Mouse (Mus musculus) megakaryocyte, embryonic 14.5 days (primary cell): ENCODE data around the gene Dnm3. TPM values are rescaled to one million over a fixed set of nuclear protein-coding genes. Genes with fewer than 3 reads are reported as not detected.
A peak's percentile ranks its signal among the peaks of the same experiment; 100 is the strongest.

Source experiments
- H3K27me3 ChIP-seq: replicated peaks from 2 replicates; pipeline ENCODE3; 2012; ENCODE audit warnings: inconsistent platforms
- H3K36me3 ChIP-seq: replicated peaks from 2 replicates; pipeline ENCODE3; 2012; ENCODE audit warnings: low read length, inconsistent platforms, mixed read lengths
- H3K4me1 ChIP-seq: 2 replicates; pipeline ENCODE4 v1.6.1; 2012; ENCODE audit warnings: inconsistent platforms
- H3K4me3 ChIP-seq: replicated peaks from 2 replicates; pipeline ENCODE3; 2012; ENCODE audit warnings: moderate library complexity, mild to moderate bottlenecking, inconsistent platforms
- H3K9me3 ChIP-seq: 2 replicates; pipeline ENCODE4 v1.6.1; 2012; ENCODE audit warnings: inconsistent platforms
- FLI1 ChIP-seq: IDR thresholded peaks from 2 replicates; pipeline ENCODE4 v1.6.1; 2012; ENCODE audit warnings: low read length, inconsistent platforms, mixed read lengths
- GATA1 ChIP-seq: IDR thresholded peaks from 3 replicates; pipeline ENCODE4 v1.6.1; 2012; ENCODE audit warnings: mixed read lengths, low read length, inconsistent platforms, borderline replicate concordance
- polyA plus RNA-seq: library from polyadenylated mRNA; stranded (reverse); fragments of >175 nt; gene quantifications from 2 replicates; pipeline ENCODE4 v1.2.3, GENCODE M21; 2012; ENCODE audit warnings: low replicate concordance; ENCODE audit not compliant: insufficient read depth

The Dnm3 gene
- polyA plus RNA-seq, 1 experiment = 0.07 TPM

GRCm38 (mm10) chr1:162043788-162044717 lies 433.8 kb downstream of the Dnm3 start:
- H3K36me3 ChIP-seq = no peaks in the 10 kb centered on the region
- TF ChIP-seq GATA1 (no peak), FLI1 (no peak)

GRCm38 (mm10) chr1:162043216-162043615 lies 434.6 kb downstream of the Dnm3 start:
- Histone ChIP-seq H3K36me3 (no peaks in the 10 kb centered on the region), H3K27me3 (peaks cover 2% of the 10 kb centered on the region), H3K4me1 (peaks cover 11% of the 10 kb centered on the region), H3K4me3 (no peak overlapping the region), H3K9me3 (no peaks in the 10 kb centered on the region)
- no peak for TF ChIP-seq GATA1
- TF ChIP-seq FLI1 = no peak

More at GRCm38 (mm10) chr1:162043788-162044717, 433.8 kb downstream of the Dnm3 start:
- peaks cover 2% of the 10 kb centered on the region for H3K27me3 ChIP-seq
- no peak overlapping the region for H3K4me3 ChIP-seq
- H3K4me1 ChIP-seq = peaks cover 3% of the 10 kb centered on the region; the same call in 1 of the 2 replicates
- H3K9me3 ChIP-seq = no peaks in the 10 kb centered on the region

- H3K27me3 ChIP-seq = peaks cover 2% of the 10 kb centered on the region
- H3K4me3 ChIP-seq = no peak overlapping the region
- peaks cover 3% of the 10 kb centered on the region; the same call in 1 of the 2 replicates for H3K9me3 ChIP-seq
- TF ChIP-seq FLI1 = no peak
- peaks cover 15% of the 10 kb centered on the region for H3K4me1 ChIP-seq
- no peaks in the 10 kb centered on the region for H3K36me3 ChIP-seq
Observed at GRCm38 (mm10) chr1:162042384-162042783, 435.4 kb downstream of the Dnm3 start.

- TF ChIP-seq GATA1 = no peak
- no peak for TF ChIP-seq FLI1
- no peaks in the 10 kb centered on the region for H3K36me3 ChIP-seq
Observed at GRCm38 (mm10) chr1:162040490-162041274, 437.2 kb downstream of the Dnm3 start.

GRCm38 (mm10) chr1:162039808-162040207 lies 438.0 kb downstream of the Dnm3 start:
- Histone ChIP-seq H3K4me1 (peaks cover 15% of the 10 kb centered on the region), H3K4me3 (no peak overlapping the region), H3K27me3 (peaks cover 2% of the 10 kb centered on the region), H3K36me3 (no peaks in the 10 kb centered on the region), H3K9me3 (peaks cover 3% of the 10 kb centered on the region; the same call in 1 of the 2 replicates)
- TF ChIP-seq GATA1 (no peak), FLI1 (no peak)

More at GRCm38 (mm10) chr1:162040490-162041274, 437.2 kb downstream of the Dnm3 start:
- Histone ChIP-seq H3K9me3 (peaks cover 3% of the 10 kb centered on the region; the same call in 1 of the 2 replicates), H3K4me1 (peaks cover 15% of the 10 kb centered on the region), H3K4me3 (no peak overlapping the region), H3K27me3 (peaks cover 2% of the 10 kb centered on the region)

GRCm38 (mm10) chr1:162039011-162039595 lies 438.7 kb downstream of the Dnm3 start:
- peaks cover 15% of the 10 kb centered on the region for H3K4me1 ChIP-seq
- no peak overlapping the region for H3K4me3 ChIP-seq
- H3K36me3 ChIP-seq = no peaks in the 10 kb centered on the region
- H3K9me3 ChIP-seq = peaks cover 3% of the 10 kb centered on the region; the same call in 1 of the 2 replicates
- TF ChIP-seq GATA1 (no peak), FLI1 (no peak)
- H3K27me3 ChIP-seq = peaks cover 2% of the 10 kb centered on the region

GRCm38 (mm10) chr1:162038431-162038830 lies 439.4 kb downstream of the Dnm3 start:
- TF ChIP-seq GATA1 = no peak
- TF ChIP-seq FLI1 = no peak
- H3K4me3 ChIP-seq = peak overlapping the region; percentile 38

GRCm38 (mm10) chr1:162037968-162038421 lies 439.8 kb downstream of the Dnm3 start:
- no peaks in the 10 kb centered on the region for H3K36me3 ChIP-seq
- H3K4me3 ChIP-seq = no peak overlapping the region
- H3K9me3 ChIP-seq = peaks cover 3% of the 10 kb centered on the region; the same call in 1 of the 2 replicates
- TF ChIP-seq GATA1 (no peak), FLI1 (no peak)
- no peaks in the 10 kb centered on the region for H3K27me3 ChIP-seq
- H3K4me1 ChIP-seq = peaks cover 15% of the 10 kb centered on the region

More at GRCm38 (mm10) chr1:162038431-162038830, 439.4 kb downstream of the Dnm3 start:
- peaks cover 15% of the 10 kb centered on the region for H3K4me1 ChIP-seq
- no peaks in the 10 kb centered on the region for H3K36me3 ChIP-seq
- peaks cover 3% of the 10 kb centered on the region; the same call in 1 of the 2 replicates for H3K9me3 ChIP-seq
- no peaks in the 10 kb centered on the region for H3K27me3 ChIP-seq

GRCm38 (mm10) chr1:162037185-162037765 lies 440.6 kb downstream of the Dnm3 start:
- Histone ChIP-seq H3K27me3 (no peaks in the 10 kb centered on the region), H3K4me1 (peaks cover 15% of the 10 kb centered on the region), H3K36me3 (no peaks in the 10 kb centered on the region), H3K9me3 (peaks cover 3% of the 10 kb centered on the region; the same call in 1 of the 2 replicates), H3K4me3 (no peak overlapping the region)
- TF ChIP-seq FLI1 (no peak), GATA1 (no peak)

- H3K4me1 ChIP-seq = peaks cover 15% of the 10 kb centered on the region
- TF ChIP-seq GATA1 (no peak), FLI1 (no peak)
- no peaks in the 10 kb centered on the region for H3K36me3 ChIP-seq
- H3K9me3 ChIP-seq = peaks cover 3% of the 10 kb centered on the region; the same call in 1 of the 2 replicates
- H3K27me3 ChIP-seq = no peaks in the 10 kb centered on the region
- H3K4me3 ChIP-seq = no peak overlapping the region
Observed at GRCm38 (mm10) chr1:162036461-162036835, 441.4 kb downstream of the Dnm3 start.
